Mouse (Mus musculus) MEL (cell line): ENCODE measurements around the gene Copz2.

Source experiments
- BHLHE40 ChIP-seq: IDR thresholded peaks from 2 replicates; pipeline ENCODE4 v1.6.1; 2012; ENCODE audit warnings: low read depth, mild to moderate bottlenecking, inconsistent platforms, low read length, improper control_type of control experiment, borderline replicate concordance
- CHD1 ChIP-seq: IDR thresholded peaks from 2 replicates; pipeline ENCODE4 v1.6.1; 2012; ENCODE audit warnings: low read depth, mild to moderate bottlenecking, inconsistent platforms, low read length, improper control_type of control experiment
- CTCF ChIP-seq, 3 experiments: IDR thresholded peaks in 2 of 3; conservative IDR thresholded peaks in 1 of 3; 2 replicates each; pipeline ENCODE4 v1.5.1; 2011 to 2012; ENCODE audit warnings: low read length in 3 of 3, low read depth in 2 of 3, mild to moderate bottlenecking in 2 of 3, improper control_type of control experiment in 1 of 3, inconsistent platforms in 1 of 3, mixed read lengths in 1 of 3, moderate library complexity in 1 of 3; ENCODE audit not compliant: control insufficient read depth in 1 of 3, insufficient read depth in 1 of 3, poor library complexity in 1 of 3, severe bottlenecking in 1 of 3
- EP300 ChIP-seq, 2 experiments: IDR thresholded peaks; 2 replicates each; pipeline ENCODE4 v1.6.1; 2011; ENCODE audit warnings: improper control_type of control experiment in 2 of 2, low read length in 2 of 2, low read depth in 1 of 2, mild to moderate bottlenecking in 1 of 2
- ETS1 ChIP-seq: IDR thresholded peaks from 2 replicates; pipeline ENCODE4 v1.6.1; 2012; ENCODE audit warnings: low read depth, mild to moderate bottlenecking, inconsistent platforms, low read length, improper control_type of control experiment, moderate library complexity
- GABPA ChIP-seq: IDR thresholded peaks from 2 replicates; pipeline ENCODE4 v1.6.1; 2012; ENCODE audit warnings: low read depth, mild to moderate bottlenecking, inconsistent platforms, low read length, improper control_type of control experiment, moderate library complexity
- HCFC1 ChIP-seq: IDR thresholded peaks from 2 replicates; pipeline ENCODE4 v1.6.1; 2012; ENCODE audit warnings: low read depth, mild to moderate bottlenecking, inconsistent platforms, low read length, improper control_type of control experiment, moderate library complexity
- MEF2A ChIP-seq: IDR thresholded peaks from 2 replicates; pipeline ENCODE4 v1.6.1; 2014; ENCODE audit warnings: low read depth, mild to moderate bottlenecking, inconsistent platforms, low read length, improper control_type of control experiment; ENCODE audit not compliant: poor library complexity, insufficient replicate concordance, severe bottlenecking; ENCODE audit errors: extremely low read depth
- POLR2A ChIP-seq, 2 experiments: IDR thresholded peaks; 2 replicates each; pipeline ENCODE4 v1.6.1; 2011 to 2012; ENCODE audit warnings: low read length in 2 of 2, mild to moderate bottlenecking in 2 of 2, control low read depth in 1 of 2, improper control_type of control experiment in 1 of 2, low read depth in 1 of 2, moderate library complexity in 1 of 2; ENCODE audit not compliant: control insufficient read depth in 1 of 2, insufficient read depth in 1 of 2, poor library complexity in 1 of 2
- TBP ChIP-seq: IDR thresholded peaks from 2 replicates; pipeline ENCODE4 v1.8.0; 2011; ENCODE audit warnings: low read depth, low read length, improper control_type of control experiment
- TCF12 ChIP-seq: IDR thresholded peaks from 2 replicates; pipeline ENCODE4 v1.6.1; 2014; ENCODE audit warnings: low read depth, mild to moderate bottlenecking, inconsistent platforms, low read length, improper control_type of control experiment, moderate library complexity
- ZC3H11A ChIP-seq: IDR thresholded peaks from 2 replicates; pipeline ENCODE4 v1.6.1; 2012; ENCODE audit warnings: low read depth, mild to moderate bottlenecking, inconsistent platforms, low read length, improper control_type of control experiment

- TF ChIP-seq HCFC1 (no peak), TBP (no peak), CTCF (IDR thresholded peaks at IDR 0.05 in 2 of 3, conservative IDR thresholded peaks at IDR 0.05 in 1 of 3; ENCODE audit: control insufficient read depth in 1 of 3, insufficient read depth in 1 of 3, low read depth in 2 of 3, low read length in 3 of 3, poor library complexity in 1 of 3, severe bottlenecking in 1 of 3) (no peak), TCF12 (no peak), POLR2A (IDR thresholded peaks at IDR 0.05; ENCODE audit: control insufficient read depth in 1 of 2, insufficient read depth in 1 of 2, low read depth in 1 of 2, low read length in 2 of 2, poor library complexity in 1 of 2) (no peak), ZC3H11A (no peak), ETS1 (no peak), MEF2A (no peak), GABPA (no peak), CHD1 (no peak), EP300 (IDR thresholded peaks at IDR 0.05; ENCODE audit: low read depth in 1 of 2, low read length in 2 of 2) (no peak), BHLHE40 (no peak)
These were observed 2.4 kb upstream of the Copz2 start for GRCm38 (mm10) chr11:96847240-96847639.
